8 mouse cellular contexts compared by ENCODE assay signal in genomic region chr16:42444408-42444862, GRCm38 (mm10).
DNase-seq lines count a peak whose midpoint lies in the region; ATAC-seq lines count a peak whose summit lies in the region.

No protein-coding gene starts in this region.

- H3K36me3 ChIP-seq in heart, embryonic 12.5 days, result no peaks in the 10 kb centered on the region
- no peaks in the 10 kb centered on the region for H3K36me3 ChIP-seq in liver, embryonic 12.5 days

- H3K9ac ChIP-seq in heart, embryonic 12.5 days, result no peak overlapping the region
- no peak overlapping the region for H3K9ac ChIP-seq in liver, embryonic 12.5 days

- DNase-seq in heart, postnatal 36 days, result no peak
- DNase-seq in cerebellum, adult 9-11 months, result peak; percentile 40
- peak; percentile 18 for DNase-seq in gastrocnemius, postnatal 14 days
- DNase-seq in left cerebral cortex, postnatal 36 days (ENCODE audit: low spot score in 2 of 2), result peak; percentile 16 to 21
- peak; percentile 16 for DNase-seq in right cerebral cortex, postnatal 14 days
- DNase-seq in thymus, postnatal 25 days, result no peak

- peaks cover 13% of the 10 kb centered on the region for H3K4me1 ChIP-seq in heart, embryonic 12.5 days (replicated peaks)
- H3K4me1 ChIP-seq in liver, embryonic 12.5 days, result no peaks in the 10 kb centered on the region

- peaks cover 5% of the 10 kb centered on the region; the same call in 1 of the 2 replicates for H3K9me3 ChIP-seq in heart, embryonic 12.5 days (replicated peaks)
- H3K9me3 ChIP-seq in liver, embryonic 12.5 days (replicated peaks), result no peaks in the 10 kb centered on the region

- peak overlapping the region; percentile 54 for H3K4me2 ChIP-seq in heart, embryonic 12.5 days
- H3K4me2 ChIP-seq in liver, embryonic 12.5 days, result no peak overlapping the region

- no peak overlapping the region for H3K27ac ChIP-seq in heart, embryonic 12.5 days (ENCODE audit: poor library complexity, severe bottlenecking)
- no peak overlapping the region for H3K27ac ChIP-seq in liver, embryonic 12.5 days

- H3K27me3 ChIP-seq in heart, embryonic 12.5 days (replicated peaks), result no peaks in the 10 kb centered on the region
- H3K27me3 ChIP-seq in liver, embryonic 12.5 days (replicated peaks), result no peaks in the 10 kb centered on the region

- WGBS in heart, embryonic 12.5 days, result 40% methylated on average over 10 of the region's 10 CpGs
- WGBS in liver, embryonic 12.5 days (ENCODE audit: insufficient replicate concordance), result 38% methylated on average over 10 of the region's 10 CpGs

- no peak overlapping the region for H3K4me3 ChIP-seq in heart, embryonic 12.5 days
- H3K4me3 ChIP-seq in liver, embryonic 12.5 days, result no peak overlapping the region

- intact Hi-C loops in heart, postnatal 36 days (cut with DNase I), result no loop called here
- intact Hi-C loops in gastrocnemius, postnatal 14 days (cut with DNase I; ENCODE audit: low total_unique reads), result no loop called here
- intact Hi-C loops in left cerebral cortex, postnatal 36 days (cut with DNase I), result no loop called here

- no peak for ATAC-seq in heart, embryonic 12.5 days (ENCODE audit: insufficient number of reproducible peaks, low FRiP score)
- ATAC-seq in liver, embryonic 12.5 days, result no peak

Comparison
In these comparisons a context has a peak if more than half of its experiments do, and no peak if none do; other contexts are left out.
1. DNase-seq: peak in cerebellum, adult 9-11 months (single experiment), gastrocnemius, postnatal 14 days (single experiment), left cerebral cortex, postnatal 36 days (2 of 2) and right cerebral cortex, postnatal 14 days (single experiment); none in heart, postnatal 36 days (0 of 2) and thymus, postnatal 25 days (single experiment).